Mouse (Mus musculus) cerebellum, adult 9-11 months (tissue): ENCODE results near the gene Plekhg6.

Experiments
- DNase-seq: peaks from one replicate; pipeline ENCODE4 v3.0.0; 2022

Plekhg6 gene

GRCm38 (mm10) chr6:125380372-125381360, at the start of gene Plekhg6:
Gene Plekhg6, minus strand, starts transcription at chr6:125380793.
- DNase-seq: no peak

- no peak for DNase-seq
Observed at GRCm38 (mm10) chr6:125429741-125430140, 49.1 kb upstream of the Plekhg6 start.

- DNase-seq: peak; percentile 44
Observed at GRCm38 (mm10) chr6:125426383-125427360, 46.1 kb upstream of the Plekhg6 start.

- no peak for DNase-seq
Observed at GRCm38 (mm10) chr6:125425205-125426090, 44.9 kb upstream of the Plekhg6 start.

GRCm38 (mm10) chr6:125424156-125424555, 43.6 kb upstream of the Plekhg6 start:
- DNase-seq: no peak

- DNase-seq: no peak
Observed at GRCm38 (mm10) chr6:125423507-125423906, 42.9 kb upstream of the Plekhg6 start.

- DNase-seq: no peak
Observed at GRCm38 (mm10) chr6:125423099-125423498, 42.5 kb upstream of the Plekhg6 start.

GRCm38 (mm10) chr6:125422051-125422822, 41.6 kb upstream of the Plekhg6 start:
- no peak for DNase-seq

GRCm38 (mm10) chr6:125420458-125421063, 40.0 kb upstream of the Plekhg6 start:
- DNase-seq: no peak

GRCm38 (mm10) chr6:125418744-125419143, 38.2 kb upstream of the Plekhg6 start:
- DNase-seq: peak; percentile 54

GRCm38 (mm10) chr6:125413326-125413725, 32.7 kb upstream of the Plekhg6 start:
- DNase-seq: no peak

GRCm38 (mm10) chr6:125411661-125412060, 31.1 kb upstream of the Plekhg6 start:
- no peak for DNase-seq

- DNase-seq: no peak
Observed at GRCm38 (mm10) chr6:125410995-125411547, 30.5 kb upstream of the Plekhg6 start.

- no peak for DNase-seq
Observed at GRCm38 (mm10) chr6:125410551-125410950, 30.0 kb upstream of the Plekhg6 start.

GRCm38 (mm10) chr6:125407657-125408056, 27.1 kb upstream of the Plekhg6 start:
- no peak for DNase-seq

GRCm38 (mm10) chr6:125407224-125407623, 26.6 kb upstream of the Plekhg6 start:
- DNase-seq: no peak

- DNase-seq: no peak
Observed at GRCm38 (mm10) chr6:125405461-125406382, 25.1 kb upstream of the Plekhg6 start.

- no peak for DNase-seq
Observed at GRCm38 (mm10) chr6:125389853-125390252, 9.3 kb upstream of the Plekhg6 start.

- no peak for DNase-seq
Observed at GRCm38 (mm10) chr6:125386080-125386479, 5.5 kb upstream of the Plekhg6 start.
